Mouse (Mus musculus) kidney, postnatal 36 days (tissue): ENCODE measurements around the gene Foxg1.
A peak's percentile ranks its signal among the peaks of the same experiment; 100 is the strongest.

Experiments used
- DNase-seq, 2 experiments: peaks; one replicate each; pipeline ENCODE4 v3.0.0; 2021 to 2022; ENCODE audit warnings: mixed read lengths in 2 of 2

The Foxg1 gene

DNA sequence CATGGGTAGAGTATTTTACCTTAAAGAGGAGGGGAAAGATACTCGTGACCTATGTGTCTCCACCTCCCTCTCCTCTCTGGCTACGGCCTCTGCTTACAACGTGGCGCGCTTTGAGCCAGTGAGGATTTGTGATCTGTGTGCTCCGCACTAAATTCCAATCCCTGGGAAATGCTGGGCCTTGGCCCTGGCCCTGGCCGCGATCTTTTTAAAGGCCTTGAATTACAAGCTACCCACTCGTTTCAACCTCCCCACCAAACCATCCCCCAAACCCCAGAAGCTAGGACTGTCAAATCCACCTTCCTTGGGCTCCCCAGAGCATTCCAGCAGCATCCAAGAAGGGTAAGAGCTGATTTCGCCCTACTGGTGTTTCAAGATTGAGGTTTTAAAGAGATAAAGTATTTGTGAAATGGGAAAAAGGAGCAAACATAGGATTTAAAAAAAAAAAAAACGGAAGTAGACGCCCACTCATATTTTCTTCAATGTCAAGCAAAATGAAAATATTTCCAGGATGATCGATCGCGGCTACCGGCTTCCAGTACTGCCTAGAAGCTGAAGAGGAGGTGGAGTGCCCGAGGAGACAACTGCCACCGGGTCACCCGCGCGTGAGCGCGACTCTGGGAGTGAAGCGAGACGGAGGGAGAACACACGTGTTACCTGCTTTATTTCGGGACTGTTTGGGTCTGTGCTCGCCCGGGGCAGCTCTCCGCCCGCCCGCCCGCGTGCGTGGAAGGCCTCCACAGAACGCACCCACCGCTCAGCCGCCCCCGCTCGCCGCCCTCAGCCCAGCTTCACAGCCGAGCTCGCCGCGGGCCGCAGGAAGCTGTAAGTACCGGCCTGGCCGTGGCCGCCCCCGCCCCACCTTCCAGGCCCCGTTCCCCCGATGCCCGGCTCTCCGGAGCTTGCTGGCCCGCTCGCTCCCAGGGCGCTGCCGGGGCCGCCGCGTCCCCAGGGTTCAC is at the start of gene Foxg1:
Gene Foxg1, plus strand, starts transcription at position 96 of the 956 bp plus-strand sequence.
- DNase-seq: no peak

DNA sequence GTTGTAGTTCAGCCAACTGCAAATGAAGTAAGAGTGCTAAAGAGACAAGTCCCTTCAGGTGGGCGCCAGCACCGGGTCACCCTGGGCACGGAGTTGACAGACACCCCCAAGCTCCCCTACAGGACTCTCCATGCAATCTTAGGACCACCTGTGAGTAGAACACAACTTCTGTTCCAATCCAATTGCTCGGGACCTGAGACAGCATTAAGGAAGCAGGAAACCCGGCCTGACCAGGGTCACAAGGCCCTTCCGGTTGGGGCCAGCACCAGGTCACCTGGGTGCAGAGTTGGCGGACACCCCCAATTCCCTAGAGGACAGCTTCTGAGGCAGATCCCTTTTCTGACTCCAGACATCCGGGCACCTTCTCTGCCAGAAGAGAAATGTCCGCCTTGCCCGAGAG is 32.8 kb upstream of the Foxg1 start:
- DNase-seq: no peak

DNA sequence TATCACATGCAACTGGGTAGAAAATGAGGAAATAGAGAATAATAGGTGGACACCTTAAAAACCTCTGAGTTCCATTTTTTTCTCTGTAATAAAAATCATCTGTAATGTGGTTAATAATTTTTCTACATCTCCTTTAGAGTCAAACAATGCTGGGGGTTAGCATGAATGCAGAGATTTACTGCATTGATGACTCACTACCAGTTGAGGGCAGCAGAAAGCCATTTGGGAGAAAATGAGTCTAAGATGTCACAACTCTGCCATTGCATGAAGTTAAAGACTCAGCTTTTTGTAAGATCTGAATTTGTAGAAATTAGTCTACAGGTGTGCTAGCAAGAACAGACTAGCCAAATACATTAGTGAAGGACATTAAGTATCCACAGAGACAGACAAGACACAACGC is 13.5 kb upstream of the Foxg1 start:
- no peak for DNase-seq

DNA sequence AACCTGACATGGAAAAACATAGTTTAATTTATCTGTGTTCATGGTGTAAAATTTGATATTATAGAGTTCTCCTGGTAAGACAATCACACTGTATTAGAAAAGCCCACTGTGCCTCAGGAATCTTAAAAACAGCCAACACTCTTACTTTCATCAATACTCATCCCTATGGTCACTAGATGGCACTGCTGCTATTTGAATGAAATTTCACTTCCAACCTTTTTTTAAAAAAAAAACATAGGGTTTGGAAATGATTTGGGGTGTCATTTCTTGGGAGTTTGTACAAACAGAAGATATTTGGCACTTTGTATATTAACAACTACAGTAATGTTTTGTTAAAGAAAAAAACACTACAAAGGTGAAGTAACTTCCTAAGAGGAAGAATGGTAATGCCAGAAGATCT is 10.3 kb upstream of the Foxg1 start:
- DNase-seq: peak in 1 of 2 experiments; percentile 14

DNA sequence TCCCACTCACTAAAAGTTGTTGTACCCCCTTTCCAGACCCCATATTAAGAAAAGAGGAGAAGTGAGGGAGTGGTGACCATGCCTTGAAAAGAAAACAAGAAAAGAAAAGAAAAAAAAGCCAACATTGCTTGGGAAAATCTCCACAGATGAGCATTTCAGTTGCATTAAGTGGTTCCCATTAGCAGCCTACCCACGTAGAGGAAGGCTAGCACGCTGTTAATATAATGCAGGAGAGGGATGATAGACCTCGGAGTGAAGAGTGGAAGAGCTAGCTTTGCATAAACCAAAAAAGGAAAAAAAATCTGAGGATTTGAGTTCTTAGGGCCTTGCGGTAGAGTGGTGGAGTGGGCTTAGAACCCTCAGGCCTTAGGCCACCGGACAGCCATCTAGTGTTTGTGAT is 9.3 kb upstream of the Foxg1 start:
- no peak for DNase-seq

DNA sequence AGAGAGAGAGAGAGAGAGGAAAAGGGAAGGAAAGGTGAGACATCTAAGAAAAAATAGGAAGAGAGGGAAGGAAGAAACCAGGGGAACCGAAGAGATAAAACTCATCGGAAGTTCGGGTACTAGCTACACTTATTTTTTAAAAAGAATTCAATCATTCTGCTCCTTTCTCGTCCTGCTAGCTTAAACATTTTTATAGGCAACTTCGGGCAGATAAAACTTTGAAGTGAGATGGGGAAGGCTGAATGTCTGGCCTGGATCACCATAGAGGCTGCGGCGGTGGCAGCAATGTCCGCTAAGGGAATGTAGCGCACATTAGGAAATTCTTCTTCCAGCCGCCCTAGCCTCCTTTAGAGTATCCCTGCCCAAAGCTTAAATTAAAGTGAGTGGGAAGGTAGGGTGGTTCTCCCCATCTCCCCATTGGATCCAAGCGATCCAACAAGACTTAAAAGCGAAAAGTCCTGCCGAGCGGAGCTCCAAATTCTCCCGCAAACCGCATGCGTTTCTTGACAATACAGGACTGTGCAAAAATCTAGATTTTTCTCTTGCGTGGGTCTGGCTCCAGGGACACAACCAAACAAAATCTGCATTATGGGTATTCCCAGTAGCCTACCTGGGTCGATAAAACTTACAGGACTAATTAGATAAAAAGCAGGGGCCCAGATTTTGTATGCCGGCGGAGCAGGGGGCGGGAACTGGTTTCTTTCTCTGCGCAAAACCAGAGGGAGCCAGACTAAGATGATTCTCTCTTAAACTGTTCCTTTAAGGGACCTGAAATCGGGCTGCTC is 8.4 kb upstream of the Foxg1 start:
- no peak for DNase-seq

DNA sequence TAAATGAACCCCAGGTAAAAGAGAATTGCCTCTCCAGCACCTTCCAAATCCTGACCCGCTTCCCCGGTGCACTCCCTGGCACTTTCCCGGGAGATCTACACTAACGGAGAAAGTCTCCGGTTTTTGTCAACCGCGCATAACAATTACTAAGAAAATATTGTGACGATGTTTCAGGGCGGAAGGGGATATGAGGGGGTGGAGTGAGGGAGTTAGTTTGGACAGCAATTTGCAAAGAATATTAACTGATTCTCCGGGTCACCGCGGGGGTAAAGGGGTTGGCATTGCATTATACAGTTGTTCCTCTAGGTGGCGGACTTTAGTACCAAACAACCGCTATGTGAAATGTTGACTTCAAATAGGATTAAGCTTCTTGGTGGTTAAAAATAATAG is 7.9 kb upstream of the Foxg1 start:
- DNase-seq: peak; percentile 9 to 38

DNA sequence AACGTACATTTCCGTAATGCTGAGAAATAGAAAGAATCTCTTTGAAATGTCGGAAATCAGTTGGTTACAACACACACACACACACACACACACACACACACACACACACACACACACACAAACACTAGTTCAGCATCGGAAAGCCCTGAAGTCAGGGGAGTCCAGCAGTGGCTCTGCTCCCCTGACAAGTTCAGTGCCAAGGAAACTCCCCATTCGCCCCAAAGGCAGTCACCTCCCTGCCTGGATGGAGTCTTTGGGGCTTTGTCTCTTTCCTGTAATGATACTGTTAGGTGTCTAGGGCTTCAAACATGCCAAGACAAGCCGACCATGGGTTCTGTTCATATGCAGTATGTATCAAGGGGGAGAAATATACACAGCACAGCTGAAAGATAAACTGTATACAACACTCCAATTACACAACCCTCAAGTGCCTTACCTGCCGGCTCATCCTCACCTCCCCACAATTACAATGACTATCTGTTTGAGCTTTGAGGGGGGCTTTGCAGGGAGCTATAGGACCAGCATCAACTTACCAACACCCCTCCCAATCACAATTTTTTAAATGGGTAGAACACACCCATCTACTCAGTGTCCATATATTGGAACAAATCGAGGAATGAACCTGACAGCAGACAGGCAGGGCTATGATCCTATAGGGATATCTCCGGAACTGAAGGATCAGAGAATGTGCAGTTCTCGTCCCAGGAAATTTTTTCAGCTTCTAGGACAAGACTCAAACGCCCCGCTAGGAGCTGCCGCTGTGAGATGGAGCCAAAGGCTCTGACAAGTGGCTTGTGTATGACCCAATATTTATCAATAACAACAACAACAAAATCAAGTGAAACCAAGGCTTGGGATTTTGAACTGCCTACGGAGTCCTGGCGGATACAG is 6.8 kb upstream of the Foxg1 start:
- no peak for DNase-seq

DNA sequence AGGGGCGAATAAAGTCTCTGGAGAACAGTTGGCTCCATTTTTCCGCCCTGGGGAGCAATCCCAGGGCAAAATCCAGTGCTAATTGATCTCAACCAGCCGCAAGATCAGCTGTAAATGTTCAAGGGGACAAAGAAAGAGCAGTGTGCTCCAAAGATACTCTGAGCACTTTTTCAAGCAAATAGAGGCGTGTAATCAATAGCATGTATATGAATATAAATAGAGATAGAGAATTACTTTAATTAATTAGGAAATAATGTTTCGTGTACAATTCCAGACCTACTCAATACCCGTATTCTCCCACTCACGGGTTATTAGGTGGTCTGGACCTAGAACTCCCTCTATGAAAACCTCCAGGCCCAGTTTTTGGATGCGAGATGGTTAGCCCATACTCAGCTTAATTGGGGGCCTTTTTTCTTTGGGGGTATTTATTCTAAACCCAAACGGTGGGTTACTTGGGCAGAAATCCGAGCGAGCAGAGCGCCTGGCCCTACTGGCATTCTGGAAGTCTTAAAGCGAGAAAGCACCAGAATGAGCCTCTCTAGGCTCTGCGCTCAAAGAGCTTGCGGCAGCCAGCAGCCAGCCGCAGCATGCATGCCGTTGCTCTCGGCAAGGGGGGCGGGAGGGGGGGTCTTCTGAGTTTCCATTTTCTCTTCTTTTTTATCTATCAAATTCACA is 6.0 kb upstream of the Foxg1 start:
- DNase-seq: no peak

DNA sequence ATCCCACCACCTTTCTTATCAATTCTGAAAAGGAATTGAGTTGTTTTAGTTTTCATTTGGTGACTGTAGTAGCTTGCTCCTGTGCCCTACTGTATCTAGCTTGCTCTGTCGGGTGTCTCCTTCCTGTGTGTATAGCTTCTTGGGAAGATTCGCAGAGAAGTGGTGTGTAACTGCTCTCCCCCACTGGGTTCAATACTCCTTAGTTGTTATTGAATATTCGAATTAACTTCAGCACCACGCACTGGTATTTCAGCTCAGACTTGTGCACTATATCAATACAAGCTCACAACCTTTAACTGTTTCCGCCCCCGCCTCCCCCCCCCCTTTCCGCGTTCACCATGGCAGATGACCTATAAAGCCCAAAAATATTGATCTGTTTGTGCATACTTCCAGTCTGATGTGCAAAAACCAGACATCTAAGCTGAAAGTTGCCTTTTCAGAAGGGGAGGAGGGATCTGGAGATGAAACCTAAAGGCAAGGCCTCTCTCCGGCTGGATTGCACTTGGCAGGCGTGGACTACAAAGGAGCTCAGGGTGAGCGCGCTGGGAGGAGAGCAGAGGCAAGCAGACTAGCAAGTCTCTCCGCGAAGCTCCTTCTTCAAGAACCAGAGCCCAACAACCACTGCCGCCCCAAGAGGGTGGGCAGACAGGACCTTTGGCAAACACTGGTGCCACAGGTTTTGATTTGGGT is 5.0 kb upstream of the Foxg1 start:
- no peak for DNase-seq

DNA sequence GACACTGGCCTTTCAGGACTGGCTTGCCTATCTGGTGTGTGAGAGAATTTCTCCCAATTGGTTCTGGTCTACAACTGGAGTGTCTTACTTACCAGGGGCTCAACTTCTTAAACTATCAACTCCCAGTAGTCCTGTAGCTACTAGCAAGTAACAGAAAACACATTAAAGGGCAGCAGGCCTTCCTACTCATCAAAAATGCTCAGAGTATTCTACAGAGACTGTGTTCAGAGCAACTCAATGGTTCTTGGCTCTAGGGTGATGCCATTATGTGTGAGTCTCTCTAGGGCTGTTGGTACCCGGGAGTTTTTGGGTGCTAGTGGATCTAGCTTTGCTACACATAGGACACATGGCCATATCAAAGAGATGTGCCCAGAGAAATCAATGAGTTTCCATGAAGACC is 3.5 kb upstream of the Foxg1 start:
- no peak for DNase-seq

DNA sequence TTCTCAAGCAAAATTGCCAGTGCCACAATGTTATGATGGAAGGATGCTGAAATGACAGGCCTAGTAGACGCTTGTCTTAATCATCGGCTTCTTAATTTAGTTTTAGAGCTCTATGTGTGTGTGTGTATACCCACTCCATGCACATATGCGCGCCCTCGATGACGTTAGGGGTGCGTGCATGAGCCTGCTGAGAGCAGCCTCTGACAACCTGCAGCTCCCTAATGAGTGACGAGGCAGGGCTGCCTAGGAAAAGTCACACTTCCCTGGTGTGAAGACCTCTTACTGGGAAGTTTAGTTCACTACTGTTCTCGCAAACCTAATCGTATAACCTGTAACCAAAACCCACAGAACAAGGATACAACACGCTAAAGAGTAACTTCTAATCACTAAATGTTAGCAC is 3.0 kb upstream of the Foxg1 start:
- DNase-seq: no peak

DNA sequence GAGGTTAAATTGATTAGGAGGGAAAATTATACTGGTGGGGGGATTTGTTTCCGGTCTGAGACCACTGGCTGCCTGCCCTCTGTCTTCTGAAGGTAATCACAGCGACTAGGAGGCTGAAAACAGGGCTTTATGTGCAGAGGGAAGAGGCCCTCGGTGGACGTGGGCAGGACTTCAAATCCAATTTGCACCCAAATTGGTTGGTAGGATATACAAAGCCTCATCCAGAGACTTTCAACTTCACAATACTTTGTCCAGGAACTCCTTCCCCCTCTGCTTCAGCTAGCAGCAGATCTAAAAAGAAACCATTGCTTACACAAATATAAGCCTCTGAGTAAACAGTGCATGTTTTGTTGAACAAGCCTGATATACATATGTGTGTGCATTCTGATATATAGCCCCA is 2.0 kb upstream of the Foxg1 start:
- no peak for DNase-seq

DNA sequence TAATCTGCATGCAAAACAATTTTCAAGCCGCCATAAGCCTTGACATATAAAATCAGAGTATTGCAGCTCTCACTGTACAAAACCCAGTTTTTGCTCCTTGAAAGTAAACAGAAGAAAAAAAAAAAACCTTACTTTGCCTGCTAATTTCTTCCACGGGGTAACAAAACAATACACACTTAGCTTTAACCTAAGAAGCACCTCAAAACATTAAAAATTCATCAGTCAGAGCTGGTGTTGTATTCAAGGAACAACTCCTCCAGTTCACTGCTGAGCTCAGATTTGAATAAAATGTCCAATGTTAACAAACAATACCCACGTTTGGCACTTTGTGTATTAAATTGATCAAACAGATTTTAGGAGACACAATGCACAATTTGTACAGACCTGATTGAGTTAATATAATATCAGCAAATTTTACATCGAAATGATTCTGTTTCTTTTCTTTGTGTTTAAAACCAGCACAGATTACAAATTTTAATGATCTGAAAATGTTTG is 1.4 kb upstream of the Foxg1 start:
- no peak for DNase-seq

DNA sequence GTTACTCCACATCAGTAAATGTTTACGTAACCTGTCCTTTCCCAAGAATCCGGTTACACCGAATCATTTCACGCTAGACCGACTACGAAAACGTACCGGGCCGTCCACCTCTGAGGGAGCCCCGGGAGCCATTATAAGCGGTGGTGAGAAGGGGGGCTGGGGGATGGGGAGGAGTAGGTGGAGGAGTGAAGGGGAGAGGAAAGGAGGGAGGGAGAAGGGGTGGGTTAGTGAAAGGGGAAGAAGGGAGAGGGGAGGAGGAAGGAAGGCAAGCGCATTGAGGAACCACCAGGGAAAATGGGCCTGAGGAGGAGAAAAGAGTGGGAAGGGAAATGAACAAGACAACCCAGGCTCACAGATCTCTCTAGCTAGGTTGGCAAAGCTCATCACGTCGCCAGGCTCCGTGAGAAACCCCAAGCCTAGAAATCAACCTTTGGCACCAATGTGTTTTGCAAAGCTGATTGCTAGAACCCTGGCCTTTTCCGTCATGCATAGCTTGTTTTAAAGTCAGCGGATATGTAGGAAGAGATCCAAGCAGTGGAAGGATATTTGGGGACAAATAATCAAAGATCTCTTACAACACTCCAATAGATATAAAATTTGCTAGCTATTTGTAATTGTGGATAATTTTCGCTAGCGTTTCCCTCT is 617 bp upstream of the Foxg1 start:
- DNase-seq: no peak

DNA sequence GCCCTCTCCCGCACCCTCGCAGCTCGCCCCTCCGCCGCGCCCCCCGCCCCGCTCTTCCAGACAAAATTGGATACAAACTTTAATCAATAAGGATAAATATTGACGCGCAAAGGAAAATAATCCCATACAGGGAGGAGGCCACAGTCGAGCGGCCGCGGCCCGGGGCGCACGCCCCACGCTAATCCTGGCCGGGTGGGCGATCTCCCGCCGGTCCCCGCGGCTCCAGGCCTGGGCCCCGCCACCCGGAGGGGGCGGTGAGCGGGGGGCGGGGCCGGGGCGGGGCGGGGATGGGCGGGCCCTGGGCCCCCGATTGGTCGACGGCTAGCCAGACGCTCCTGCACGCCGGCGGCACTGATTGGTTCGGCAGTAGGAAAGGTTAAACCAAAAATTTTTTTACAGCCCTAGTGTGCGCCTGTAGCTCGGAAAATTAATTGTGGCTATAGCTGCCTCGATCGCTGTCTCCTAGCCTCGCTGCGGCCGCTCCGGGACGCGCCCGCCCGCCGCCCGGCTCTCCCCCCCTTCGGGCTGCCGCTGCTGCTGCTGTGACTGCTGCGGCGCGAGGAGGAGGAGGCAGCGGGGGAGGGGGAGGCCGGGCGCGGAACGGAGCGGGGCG is 1.2 kb downstream of the Foxg1 start:
- peak in 1 of 2 experiments; percentile 7 for DNase-seq

DNA sequence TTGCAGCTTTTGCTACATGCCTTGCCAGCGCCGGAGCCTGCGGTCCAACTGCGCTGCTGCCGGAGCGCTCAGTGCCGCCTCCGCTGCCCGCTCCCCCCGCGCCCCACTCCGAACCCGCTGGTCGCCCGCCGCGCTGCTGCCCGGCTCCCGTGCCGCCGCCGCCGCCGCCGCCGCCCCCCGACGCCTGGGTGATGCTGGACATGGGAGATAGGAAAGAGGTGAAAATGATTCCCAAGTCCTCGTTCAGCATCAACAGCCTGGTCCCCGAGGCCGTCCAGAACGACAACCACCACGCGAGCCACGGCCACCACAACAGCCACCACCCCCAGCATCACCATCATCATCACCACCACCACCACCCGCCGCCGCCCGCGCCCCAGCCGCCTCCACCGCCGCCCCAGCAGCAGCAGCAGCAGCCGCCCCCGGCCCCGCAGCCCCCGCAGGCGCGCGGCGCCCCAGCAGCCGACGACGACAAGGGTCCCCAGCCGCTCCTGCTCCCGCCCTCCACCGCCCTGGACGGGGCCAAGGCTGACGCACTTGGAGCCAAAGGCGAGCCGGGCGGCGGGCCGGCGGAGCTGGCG is 1.9 kb downstream of the Foxg1 start:
- DNase-seq: no peak

DNA sequence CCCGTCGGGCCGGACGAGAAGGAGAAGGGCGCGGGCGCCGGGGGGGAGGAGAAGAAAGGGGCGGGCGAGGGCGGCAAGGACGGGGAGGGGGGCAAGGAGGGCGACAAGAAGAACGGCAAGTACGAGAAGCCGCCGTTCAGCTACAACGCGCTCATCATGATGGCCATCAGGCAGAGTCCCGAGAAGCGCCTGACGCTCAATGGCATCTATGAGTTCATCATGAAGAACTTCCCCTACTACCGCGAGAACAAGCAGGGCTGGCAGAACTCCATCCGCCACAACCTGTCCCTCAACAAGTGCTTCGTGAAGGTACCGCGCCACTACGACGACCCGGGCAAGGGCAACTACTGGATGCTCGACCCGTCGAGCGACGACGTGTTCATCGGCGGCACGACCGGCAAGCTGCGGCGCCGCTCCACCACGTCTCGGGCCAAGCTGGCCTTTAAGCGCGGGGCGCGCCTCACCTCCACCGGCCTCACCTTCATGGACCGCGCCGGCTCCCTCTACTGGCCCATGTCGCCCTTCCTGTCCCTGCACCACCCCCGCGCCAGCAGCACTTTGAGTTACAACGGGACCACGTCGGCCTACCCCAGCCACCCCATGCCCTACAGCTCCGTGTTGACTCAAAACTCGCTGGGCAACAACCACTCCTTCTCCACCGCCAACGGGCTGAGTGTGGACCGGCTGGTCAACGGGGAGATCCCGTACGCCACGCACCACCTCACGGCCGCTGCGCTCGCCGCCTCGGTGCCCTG is 2.6 kb downstream of the Foxg1 start, which contains the start of gene Gm43517:
Gene Gm43517, plus strand, starts transcription at position 299 of the 755 bp plus-strand sequence.
- DNase-seq: peak in 1 of 2 experiments; percentile 23

DNA sequence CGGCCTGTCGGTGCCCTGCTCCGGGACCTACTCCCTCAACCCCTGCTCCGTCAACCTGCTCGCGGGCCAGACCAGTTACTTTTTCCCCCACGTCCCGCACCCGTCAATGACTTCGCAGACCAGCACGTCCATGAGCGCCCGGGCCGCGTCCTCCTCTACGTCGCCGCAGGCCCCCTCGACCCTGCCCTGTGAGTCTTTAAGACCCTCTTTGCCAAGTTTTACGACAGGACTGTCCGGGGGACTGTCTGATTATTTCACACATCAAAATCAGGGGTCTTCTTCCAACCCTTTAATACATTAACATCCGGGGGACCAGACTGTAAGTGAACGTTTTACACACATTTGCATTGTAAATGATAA is 3.2 kb downstream of the Foxg1 start:
- DNase-seq: no peak
